Mouse (Mus musculus): ENCODE measurements at regions not wholly inside any gene's neighbourhood (a gene's known extent, or its start where the extent isn't known, plus 50 kb on each side); places are given as distances from the start of the nearest gene placed in this dataset.

DNA sequence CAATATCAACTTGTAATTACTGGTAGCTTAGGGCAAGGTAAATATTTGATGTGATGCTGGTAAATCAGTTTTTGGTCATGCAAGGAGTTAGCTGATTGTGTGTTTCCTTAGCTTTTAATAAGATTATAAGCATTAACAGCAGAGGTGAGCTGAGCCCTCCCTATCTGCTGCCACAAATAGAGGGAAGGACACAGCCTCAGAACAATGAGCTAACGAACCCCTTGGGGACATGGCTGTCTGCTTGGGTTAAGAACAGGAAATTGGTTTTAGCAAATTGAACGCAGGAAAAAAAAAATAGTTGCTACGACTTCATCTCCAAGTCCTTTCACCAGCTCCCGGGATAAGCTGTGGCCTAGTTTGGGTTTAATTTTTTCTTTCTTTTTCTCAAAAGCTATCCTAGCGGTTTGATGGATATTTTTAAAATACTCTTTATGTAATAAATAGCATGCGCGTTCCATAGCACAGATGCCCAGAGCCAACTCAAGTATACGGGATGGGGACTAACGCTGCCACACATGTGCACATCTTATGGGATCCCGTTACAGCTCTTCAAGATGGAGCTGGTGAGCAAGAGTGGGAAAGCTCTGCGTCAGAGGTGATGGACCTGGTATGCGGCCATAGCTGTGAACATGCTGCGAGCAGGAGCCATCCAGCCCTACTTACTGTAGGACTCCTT lies 236.6 kb downstream of the Atp23 start:
- H3K36me3 ChIP-seq (ENCODE audit: insufficient read depth) = no peaks in the 10 kb centered on the region
- no peaks in the 10 kb centered on the region for H3K9me3 ChIP-seq (ENCODE audit: low read length)
- H3K4me3 ChIP-seq (ENCODE audit: low read depth, low read length) = no peak overlapping the region
- DNase-seq (no peak), ATAC-seq (no peak)
- H3K4me2 ChIP-seq (ENCODE audit: low read depth) = no peak overlapping the region
- H3K4me1 ChIP-seq (ENCODE audit: insufficient read depth) = no peaks in the 10 kb centered on the region
- H3K27me3 ChIP-seq (ENCODE audit: insufficient read depth, low read length) = no peaks in the 10 kb centered on the region
- WGBS = 75% methylated on average over 13 of the region's 13 CpGs
- TF ChIP-seq CTCF (IDR thresholded peaks at IDR 0.05; ENCODE audit: low read depth) = no peak
- H3K9ac ChIP-seq = no peak overlapping the region
- H3K27ac ChIP-seq (ENCODE audit: low read depth, low read length) = no peak overlapping the region

DNA sequence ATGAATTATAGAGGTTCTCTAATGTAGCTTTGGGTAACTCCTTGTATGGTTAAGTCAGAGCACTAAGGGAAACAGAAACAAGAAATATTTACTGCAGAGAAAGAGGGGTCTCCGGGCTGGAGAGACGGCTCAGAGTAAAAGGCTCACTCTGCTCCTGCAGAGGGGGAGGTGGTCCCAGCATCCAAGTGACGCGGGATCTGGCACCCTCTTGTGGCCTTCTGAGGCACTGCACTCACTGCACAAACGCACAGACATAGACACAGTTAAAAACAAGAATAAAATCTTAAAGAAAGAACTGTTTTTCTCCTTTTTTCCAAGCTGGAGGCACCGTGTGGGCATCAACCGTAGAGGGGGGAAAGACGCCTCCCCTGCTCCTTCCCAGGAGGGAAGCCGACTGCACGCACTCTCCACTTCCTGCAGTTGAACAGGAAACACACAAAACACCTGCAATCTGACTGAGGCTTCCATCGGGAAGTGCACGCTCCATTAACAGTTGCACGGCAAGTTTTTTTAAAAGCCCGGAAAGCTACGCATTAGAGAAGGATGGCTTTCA lies 237.6 kb downstream of the Atp23 start:
- DNase-seq (no peak), ATAC-seq (no peak)
- TF ChIP-seq CTCF (IDR thresholded peaks at IDR 0.05; ENCODE audit: low read depth) = peak; percentile 62
- H3K27ac ChIP-seq (ENCODE audit: low read depth, low read length) = no peak overlapping the region
- no peak overlapping the region for H3K4me3 ChIP-seq (ENCODE audit: low read depth, low read length)
- H3K9ac ChIP-seq = no peak overlapping the region
- H3K4me2 ChIP-seq (ENCODE audit: low read depth) = no peak overlapping the region
- 82% methylated on average over 15 of the region's 15 CpGs for WGBS
- H3K36me3 ChIP-seq (ENCODE audit: insufficient read depth) = no peaks in the 10 kb centered on the region
- no peaks in the 10 kb centered on the region for H3K27me3 ChIP-seq (ENCODE audit: insufficient read depth, low read length)
- H3K4me1 ChIP-seq (ENCODE audit: insufficient read depth) = no peaks in the 10 kb centered on the region
- no peaks in the 10 kb centered on the region for H3K9me3 ChIP-seq (ENCODE audit: low read length)

DNA sequence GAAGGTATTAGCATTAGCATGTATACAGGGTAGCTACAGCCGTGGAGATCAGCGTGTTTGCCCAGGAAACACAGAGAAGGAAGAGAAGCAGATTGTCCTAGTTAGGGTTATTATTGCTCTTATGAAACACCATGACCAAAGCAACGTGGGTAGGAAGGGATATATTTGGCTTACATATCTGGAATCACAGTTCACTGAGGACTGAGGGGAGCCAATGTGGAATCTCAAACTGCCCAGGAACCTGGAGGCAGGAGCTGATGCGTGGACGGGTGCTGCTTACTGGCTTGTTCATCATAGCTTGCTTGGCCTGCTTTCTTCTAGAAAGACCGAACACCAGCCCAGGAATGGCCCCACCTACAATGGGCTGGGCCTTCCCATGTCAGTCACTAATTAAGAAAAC lies 238.4 kb downstream of the Atp23 start:
- no peak for TF ChIP-seq CTCF (IDR thresholded peaks at IDR 0.05; ENCODE audit: low read depth)
- Histone ChIP-seq H3K4me1 (ENCODE audit: insufficient read depth) (no peaks in the 10 kb centered on the region), H3K4me3 (ENCODE audit: low read depth, low read length) (no peak overlapping the region), H3K27ac (ENCODE audit: low read depth, low read length) (no peak overlapping the region), H3K4me2 (ENCODE audit: low read depth) (no peak overlapping the region), H3K27me3 (ENCODE audit: insufficient read depth, low read length) (no peaks in the 10 kb centered on the region), H3K9ac (no peak overlapping the region), H3K9me3 (ENCODE audit: low read length) (no peaks in the 10 kb centered on the region), H3K36me3 (ENCODE audit: insufficient read depth) (no peaks in the 10 kb centered on the region)
- 94% methylated on average over 6 of the region's 6 CpGs for WGBS
- ATAC-seq (no peak), DNase-seq (no peak)

DNA sequence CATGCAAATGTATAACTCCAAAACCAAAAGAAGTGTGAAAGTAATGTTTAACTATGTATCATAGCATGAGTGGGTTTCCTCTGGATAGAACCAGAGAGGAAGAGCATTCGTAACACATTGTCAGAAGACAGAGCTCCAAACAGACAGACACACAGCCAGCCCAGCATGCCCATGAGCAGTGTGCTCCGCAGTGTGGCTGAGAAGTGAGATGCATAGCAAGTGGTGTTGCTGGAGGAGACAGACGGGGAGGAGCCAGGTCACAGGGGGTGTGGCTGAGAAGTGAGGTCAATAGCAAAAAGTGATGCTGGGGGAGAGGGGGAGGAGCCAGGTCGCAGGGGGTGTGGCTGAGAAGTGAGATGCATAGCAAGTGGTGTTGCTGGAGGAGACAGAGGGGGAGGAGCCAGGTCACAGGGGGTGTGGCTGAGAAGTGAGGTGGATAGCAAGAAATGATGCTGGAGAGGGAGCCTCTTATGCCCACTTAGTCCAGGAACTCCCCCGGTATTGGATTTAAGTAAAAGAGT lies 240.0 kb downstream of the Atp23 start:
- H3K4me3 ChIP-seq (ENCODE audit: low read depth, low read length) = no peak overlapping the region
- ATAC-seq = no peak
- no peak overlapping the region for H3K9ac ChIP-seq
- no peaks in the 10 kb centered on the region for H3K9me3 ChIP-seq (ENCODE audit: low read length)
- TF ChIP-seq CTCF (IDR thresholded peaks at IDR 0.05; ENCODE audit: low read depth) = no peak
- DNase-seq = no peak
- 64% methylated on average over 5 of the region's 5 CpGs for WGBS
- H3K27ac ChIP-seq (ENCODE audit: low read depth, low read length) = no peak overlapping the region
- no peak overlapping the region for H3K4me2 ChIP-seq (ENCODE audit: low read depth)
- H3K27me3 ChIP-seq (ENCODE audit: insufficient read depth, low read length) = no peaks in the 10 kb centered on the region
- no peaks in the 10 kb centered on the region for H3K4me1 ChIP-seq (ENCODE audit: insufficient read depth)
- H3K36me3 ChIP-seq (ENCODE audit: insufficient read depth) = no peaks in the 10 kb centered on the region

DNA sequence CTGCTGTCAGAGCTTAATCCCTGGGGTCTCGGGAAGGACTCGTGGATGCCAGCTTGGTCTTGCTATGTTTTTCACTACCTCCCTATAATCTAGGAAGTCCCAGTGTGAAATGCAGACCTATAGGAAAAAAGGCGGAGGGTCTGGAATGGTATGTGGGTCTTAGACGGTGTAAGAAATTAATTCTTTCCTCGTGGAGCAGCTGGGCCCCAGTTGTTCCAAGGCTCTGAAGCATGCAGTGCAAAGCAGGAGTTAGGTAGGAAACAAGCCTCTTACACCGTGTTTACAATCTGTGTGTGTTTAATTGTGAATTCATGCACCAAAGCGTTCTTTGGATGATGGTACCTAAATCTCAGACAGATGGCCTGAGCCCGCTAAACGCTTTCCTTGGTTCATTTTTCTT lies 241.1 kb downstream of the Atp23 start:
- WGBS = 65% methylated on average over 9 of the region's 9 CpGs

DNA sequence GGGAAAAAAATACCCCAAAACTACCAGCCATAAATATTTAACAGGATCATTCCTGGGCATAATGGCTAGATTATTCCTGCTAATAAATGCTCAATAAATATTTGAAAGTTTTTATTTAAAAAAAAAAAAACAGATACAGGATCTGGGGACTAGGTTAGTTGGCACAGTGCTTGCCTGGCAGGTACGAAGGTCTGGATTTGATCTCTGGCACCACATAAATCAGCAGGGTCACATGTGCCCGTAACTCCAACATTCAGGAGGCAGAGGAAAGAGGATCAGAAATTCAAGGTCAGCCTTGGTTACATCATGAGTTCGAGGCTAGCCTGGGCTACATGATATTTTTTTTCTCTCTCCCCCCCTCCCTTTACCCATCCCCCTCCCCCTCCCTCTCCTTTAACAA lies 248.5 kb downstream of the Atp23 start:
- no peaks in the 10 kb centered on the region for H3K4me1 ChIP-seq (ENCODE audit: insufficient read depth)
- no peak overlapping the region for H3K27ac ChIP-seq (ENCODE audit: low read depth, low read length)
- WGBS = 90% methylated on average over 3 of the region's 3 CpGs
- no peaks in the 10 kb centered on the region for H3K27me3 ChIP-seq (ENCODE audit: insufficient read depth, low read length)
- no peak for TF ChIP-seq CTCF (IDR thresholded peaks at IDR 0.05; ENCODE audit: low read depth)
- no peaks in the 10 kb centered on the region for H3K9me3 ChIP-seq (ENCODE audit: low read length)
- H3K4me2 ChIP-seq (ENCODE audit: low read depth) = no peak overlapping the region
- no peaks in the 10 kb centered on the region for H3K36me3 ChIP-seq (ENCODE audit: insufficient read depth)
- DNase-seq (no peak), ATAC-seq (no peak)
- no peak overlapping the region for H3K9ac ChIP-seq
- H3K4me3 ChIP-seq (ENCODE audit: low read depth, low read length) = no peak overlapping the region

More for the DNA sequence above, 241.1 kb downstream of the Atp23 start:
- H3K4me3 ChIP-seq (ENCODE audit: low read depth, low read length) = no peak overlapping the region
- no peak for ATAC-seq
- no peak for TF ChIP-seq CTCF (IDR thresholded peaks at IDR 0.05; ENCODE audit: low read depth)
- H3K36me3 ChIP-seq (ENCODE audit: insufficient read depth) = no peaks in the 10 kb centered on the region
- H3K4me2 ChIP-seq (ENCODE audit: low read depth) = no peak overlapping the region
- no peaks in the 10 kb centered on the region for H3K27me3 ChIP-seq (ENCODE audit: insufficient read depth, low read length)
- no peak for DNase-seq
- no peaks in the 10 kb centered on the region for H3K9me3 ChIP-seq (ENCODE audit: low read length)
- H3K4me1 ChIP-seq (ENCODE audit: insufficient read depth) = no peaks in the 10 kb centered on the region
- H3K27ac ChIP-seq (ENCODE audit: low read depth, low read length) = no peak overlapping the region
- no peak overlapping the region for H3K9ac ChIP-seq

DNA sequence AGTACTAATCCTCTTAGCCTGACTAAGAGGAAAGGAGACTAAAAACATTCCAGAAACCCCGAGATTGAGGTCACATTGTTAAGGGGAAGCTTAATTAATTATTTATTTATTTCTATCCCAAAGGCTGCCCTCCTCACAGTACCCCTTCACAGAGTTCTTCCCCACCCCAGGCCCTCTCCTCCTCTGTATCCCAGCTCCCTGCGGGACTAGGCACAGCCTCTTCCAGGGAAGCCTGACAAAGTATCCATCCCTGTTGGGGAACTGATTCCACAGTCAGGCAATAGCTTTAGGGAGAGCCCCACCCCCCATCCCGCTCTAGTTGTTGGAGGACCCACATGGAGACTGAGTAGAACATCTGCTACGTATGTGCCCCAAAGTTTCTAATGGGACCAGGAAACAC lies 254.6 kb downstream of the Atp23 start:
- Histone ChIP-seq H3K9ac (no peak overlapping the region), H3K4me2 (ENCODE audit: low read depth) (no peak overlapping the region), H3K36me3 (ENCODE audit: insufficient read depth) (no peaks in the 10 kb centered on the region), H3K27me3 (ENCODE audit: insufficient read depth, low read length) (no peaks in the 10 kb centered on the region), H3K27ac (ENCODE audit: low read depth, low read length) (no peak overlapping the region), H3K4me3 (ENCODE audit: low read depth, low read length) (no peak overlapping the region), H3K9me3 (ENCODE audit: low read length) (no peaks in the 10 kb centered on the region), H3K4me1 (ENCODE audit: insufficient read depth) (peaks cover 5% of the 10 kb centered on the region; the same call in 1 of the 2 replicates)
- TF ChIP-seq CTCF (IDR thresholded peaks at IDR 0.05; ENCODE audit: low read depth) = no peak
- ATAC-seq = no peak
- WGBS = 29% methylated on average over 4 of the region's 4 CpGs
- DNase-seq = no peak
